Mouse (Mus musculus) C2C12 (cell line): ENCODE data around the gene Lrp1.

Experiments
- CTCF ChIP-seq: IDR thresholded peaks from one replicate; pipeline ENCODE4 v1.5.1; 2011; ENCODE audit not compliant: control insufficient read depth, insufficient read depth, insufficient read length
- USF1 ChIP-seq: IDR thresholded peaks from one replicate; pipeline ENCODE4 v1.6.1; 2011; ENCODE audit warnings: low read depth, mild to moderate bottlenecking, control low read depth, moderate library complexity

- no peak for TF ChIP-seq CTCF
- TF ChIP-seq USF1, result no peak
These were observed 1.7 kb upstream of the Lrp1 start for GRCm38 (mm10) chr10:127622661-127623060.
